Mouse (Mus musculus): ENCODE data around the gene Nsg2. TPM values are rescaled to one million over a fixed set of nuclear protein-coding genes. Genes with fewer than 3 reads are reported as not detected.
A peak's percentile ranks its signal among the peaks of the same experiment; 100 is the strongest.

The Nsg2 gene
- total and polyA plus RNA-seq, 2 experiments from 2014 or later = 1.2 to 3.7 TPM

DNA sequence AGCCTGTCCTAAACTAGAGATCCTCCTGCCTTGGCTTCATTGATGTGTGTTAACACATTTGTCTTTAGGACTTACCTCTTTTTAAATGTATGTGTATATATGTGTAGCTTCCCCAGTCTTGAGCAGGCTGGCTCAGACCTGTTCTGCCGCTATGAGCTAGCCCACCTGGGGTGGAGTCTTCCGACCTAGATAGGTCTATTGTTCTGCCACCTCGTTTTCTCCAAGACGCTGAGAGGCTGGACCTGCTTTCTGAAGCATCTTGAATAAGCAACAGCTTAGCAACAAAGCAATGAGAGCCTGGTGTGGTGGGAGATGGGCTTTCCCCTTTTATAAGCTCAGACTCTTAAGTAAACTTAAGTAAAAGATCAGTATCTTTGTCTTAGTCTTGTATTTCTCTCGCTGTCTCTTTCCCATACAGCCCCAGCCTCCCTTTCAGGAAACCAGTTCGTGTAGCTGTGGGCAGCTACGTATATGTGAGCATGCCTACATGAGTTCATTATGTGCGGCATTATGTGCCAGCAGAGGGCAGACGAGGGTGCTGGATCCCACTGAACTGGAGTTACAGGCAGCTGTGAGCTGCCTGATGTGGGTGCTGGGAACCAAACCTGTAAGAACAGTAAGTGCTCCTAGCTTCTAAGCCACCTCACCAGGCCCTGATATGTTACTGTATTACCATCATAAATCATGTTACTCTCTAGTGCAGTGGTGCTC is 104.3 kb downstream of the Nsg2 start:
- Histone ChIP-seq H3K4me3 (ENCODE audit: low read depth, low read length) (no peak overlapping the region), H3K4me1 (ENCODE audit: control insufficient read depth, insufficient read depth) (peaks cover 5% of the 10 kb centered on the region; the same call in 1 of the 2 replicates), H3K36me3 (replicated peaks; ENCODE audit: control insufficient read depth, insufficient read depth, low read length) (no peaks in the 10 kb centered on the region), H3K27ac (ENCODE audit: low read depth) (no peak overlapping the region), H3K27me3 (ENCODE audit: control insufficient read depth, insufficient read depth, low read length) (0 out of 2 replicates have a peak, but pooled peaks cover 4% of the 10 kb centered on the region), H3K4me2 (ENCODE audit: low read depth, low read length) (no peak overlapping the region), H3K9ac (replicated peaks; ENCODE audit: low read depth, low read length) (no peak overlapping the region), H3K9me3 (replicated peaks; ENCODE audit: control insufficient read depth, low read length) (no peaks in the 10 kb centered on the region)
- TF ChIP-seq CTCF (IDR thresholded peaks at IDR 0.05; ENCODE audit: low read depth) (no peak), EP300 (IDR thresholded peaks at IDR 0.05; ENCODE audit: low read depth) (no peak)
- no peak for DNase-seq (ENCODE audit: low spot score)
- ATAC-seq (ENCODE audit: insufficient read depth, low read depth) = no peak
- WGBS = 69% methylated on average over 9 of the region's 9 CpGs

DNA sequence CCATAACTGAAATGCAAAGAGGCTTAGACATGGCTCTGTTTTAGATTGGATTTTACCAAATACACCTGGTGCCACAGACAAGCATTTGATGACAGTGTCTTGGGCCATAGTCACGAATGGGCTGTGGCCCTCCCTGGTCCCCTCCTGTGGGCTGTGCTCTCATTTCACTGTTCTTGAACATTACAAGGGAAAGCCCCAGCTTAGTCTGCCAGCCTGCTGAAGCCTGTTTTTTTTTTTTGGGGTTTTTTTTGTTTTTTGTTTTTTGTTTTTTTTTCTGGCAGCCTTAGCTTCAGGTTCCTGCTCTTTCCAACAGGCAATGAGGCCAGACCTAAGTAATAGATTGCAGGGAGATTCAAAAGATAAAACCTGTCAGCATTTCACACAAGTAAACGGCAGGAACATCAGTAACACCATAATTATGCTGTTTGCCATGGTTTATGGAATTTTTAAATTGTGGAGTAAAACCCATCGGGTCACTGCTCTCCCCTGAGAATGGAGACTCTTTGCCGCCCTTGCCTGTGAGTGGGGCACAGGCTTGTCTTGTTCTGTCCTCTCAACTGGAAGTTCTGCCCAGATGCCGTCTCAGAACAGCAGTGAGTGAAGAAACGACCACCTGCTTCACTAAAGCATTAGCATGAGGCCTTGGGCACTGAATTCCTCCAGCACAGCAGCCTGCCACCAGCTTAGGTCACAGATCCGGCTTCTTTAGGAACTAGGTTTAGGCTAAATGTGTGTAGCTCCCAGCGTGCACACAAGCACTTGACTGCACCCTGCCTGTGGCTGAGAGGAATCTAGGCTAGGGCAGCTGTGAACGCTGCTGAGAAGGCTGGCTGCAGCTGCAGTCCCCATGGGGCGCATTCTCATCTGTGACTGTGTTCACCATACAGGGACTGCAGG is 105.7 kb downstream of the Nsg2 start:
- no peaks in the 10 kb centered on the region for H3K36me3 ChIP-seq (replicated peaks; ENCODE audit: control insufficient read depth, insufficient read depth, low read length)
- DNase-seq (ENCODE audit: low spot score) (no peak), ATAC-seq (ENCODE audit: insufficient read depth, low read depth) (no peak)
- no peak overlapping the region for H3K4me3 ChIP-seq (ENCODE audit: low read depth, low read length)
- 0 out of 2 replicates have a peak, but pooled peaks cover 4% of the 10 kb centered on the region for H3K27me3 ChIP-seq (ENCODE audit: control insufficient read depth, insufficient read depth, low read length)
- H3K4me1 ChIP-seq (ENCODE audit: control insufficient read depth, insufficient read depth) = peaks cover 5% of the 10 kb centered on the region; the same call in 1 of the 2 replicates
- whole genome bisulfite sequencing = 43% methylated on average over 10 of the region's 10 CpGs
- no peak overlapping the region for H3K27ac ChIP-seq (ENCODE audit: low read depth)
- no peaks in the 10 kb centered on the region for H3K9me3 ChIP-seq (replicated peaks; ENCODE audit: control insufficient read depth, low read length)
- H3K4me2 ChIP-seq (ENCODE audit: low read depth, low read length) = no peak overlapping the region
- H3K9ac ChIP-seq (replicated peaks; ENCODE audit: low read depth, low read length) = no peak overlapping the region
- TF ChIP-seq EP300 (IDR thresholded peaks at IDR 0.05; ENCODE audit: low read depth) (no peak), CTCF (IDR thresholded peaks at IDR 0.05; ENCODE audit: low read depth) (peak; percentile 34; the same call in 1 of the 2 replicates)

DNA sequence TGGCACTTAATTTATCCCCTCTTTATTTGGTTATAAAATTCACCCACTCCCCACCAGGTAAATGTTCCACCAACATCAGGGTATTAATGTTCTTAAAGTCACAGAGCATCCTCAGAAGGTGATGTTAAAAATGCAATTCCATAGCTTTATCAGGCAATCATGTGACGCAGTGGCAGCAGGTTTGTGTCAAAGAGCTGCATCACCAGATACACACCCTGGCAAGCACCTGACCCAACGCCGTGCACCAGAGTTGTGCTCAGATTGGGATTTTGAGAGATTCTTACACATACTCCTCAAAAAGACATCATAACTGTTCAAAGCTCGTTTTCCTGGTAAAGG is 106.4 kb downstream of the Nsg2 start:
- TF ChIP-seq EP300 (IDR thresholded peaks at IDR 0.05; ENCODE audit: low read depth) (no peak), CTCF (IDR thresholded peaks at IDR 0.05; ENCODE audit: low read depth) (no peak)
- ATAC-seq (ENCODE audit: insufficient read depth, low read depth) = no peak
- Histone ChIP-seq H3K4me2 (ENCODE audit: low read depth, low read length) (no peak overlapping the region), H3K4me1 (ENCODE audit: control insufficient read depth, insufficient read depth) (peaks cover 5% of the 10 kb centered on the region; the same call in 1 of the 2 replicates), H3K9ac (replicated peaks; ENCODE audit: low read depth, low read length) (no peak overlapping the region), H3K36me3 (replicated peaks; ENCODE audit: control insufficient read depth, insufficient read depth, low read length) (no peaks in the 10 kb centered on the region), H3K27me3 (ENCODE audit: control insufficient read depth, insufficient read depth, low read length) (0 out of 2 replicates have a peak, but pooled peaks cover 3% of the 10 kb centered on the region), H3K4me3 (ENCODE audit: low read depth, low read length) (no peak overlapping the region), H3K27ac (ENCODE audit: low read depth) (no peak overlapping the region), H3K9me3 (replicated peaks; ENCODE audit: control insufficient read depth, low read length) (no peaks in the 10 kb centered on the region)
- WGBS = 81% methylated on average over 4 of the region's 4 CpGs
- no peak for DNase-seq (ENCODE audit: low spot score)

DNA sequence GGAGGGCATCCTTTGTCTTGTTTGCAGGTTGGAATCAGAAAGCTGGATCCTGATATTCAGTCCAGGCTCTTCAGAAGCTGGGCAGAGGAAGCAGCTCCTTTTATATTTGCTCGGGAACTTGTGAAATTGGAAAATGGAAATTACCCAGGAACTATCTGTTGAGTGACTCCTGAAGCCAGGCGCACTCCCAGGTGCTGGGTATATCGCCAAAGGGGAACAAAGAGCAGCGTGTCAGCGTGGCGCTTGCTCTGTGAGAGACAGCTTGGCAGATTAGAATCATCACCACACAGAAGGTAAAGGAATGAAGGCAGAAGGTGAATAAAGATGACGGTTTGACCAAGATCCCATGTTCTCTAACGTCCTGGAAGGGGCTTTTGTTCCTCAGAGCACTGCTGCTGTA is 108.2 kb downstream of the Nsg2 start:
- H3K4me1 ChIP-seq (ENCODE audit: control insufficient read depth, insufficient read depth) = no peaks in the 10 kb centered on the region
- no peaks in the 10 kb centered on the region for H3K9me3 ChIP-seq (replicated peaks; ENCODE audit: control insufficient read depth, low read length)
- no peak for ATAC-seq (ENCODE audit: insufficient read depth, low read depth)
- H3K36me3 ChIP-seq (replicated peaks; ENCODE audit: control insufficient read depth, insufficient read depth, low read length) = no peaks in the 10 kb centered on the region
- no peak overlapping the region for H3K4me3 ChIP-seq (ENCODE audit: low read depth, low read length)
- DNase-seq (ENCODE audit: low spot score) = no peak
- H3K9ac ChIP-seq (replicated peaks; ENCODE audit: low read depth, low read length) = no peak overlapping the region
- no peak overlapping the region for H3K4me2 ChIP-seq (ENCODE audit: low read depth, low read length)
- 65% methylated on average over 8 of the region's 8 CpGs for WGBS
- TF ChIP-seq EP300 (IDR thresholded peaks at IDR 0.05; ENCODE audit: low read depth) (no peak), CTCF (IDR thresholded peaks at IDR 0.05; ENCODE audit: low read depth) (no peak)
- no peak overlapping the region for H3K27ac ChIP-seq (ENCODE audit: low read depth)
- no peaks in the 10 kb centered on the region for H3K27me3 ChIP-seq (ENCODE audit: control insufficient read depth, insufficient read depth, low read length)

Other genes starting within 250 kb of the Nsg2 start
- gene Cpeb4, start 128.3 kb upstream of the Nsg2 start, total RNA-seq (2014; rRNA removed; ENCODE audit: low replicate concordance) = 30.2 and 39.6 TPM in 2 replicates
- gene Cpeb4, start 128.3 kb upstream of the Nsg2 start, polyA plus RNA-seq (2015; fragmentation: Nextera tagmentation; extraction: Ambion mirVana) = 6.5 and 7.2 TPM in 2 replicates
- 1.5 TPM in 1 of 2 replicates, not detected in the other for gene 4930524B15Rik, start 34.9 kb upstream of the Nsg2 start, total RNA-seq (2014; rRNA removed; ENCODE audit: low replicate concordance)
- gene 4930524B15Rik, start 34.9 kb upstream of the Nsg2 start, polyA plus RNA-seq (2015; fragmentation: Nextera tagmentation; extraction: Ambion mirVana) = 0.05 TPM in 1 of 2 replicates, not detected in the other
- gene Il9r, start 199.8 kb downstream of the Nsg2 start, total RNA-seq (2014; rRNA removed; ENCODE audit: low replicate concordance) = not detected in 2 replicates
- 0.03 and 0.14 TPM in 2 replicates for gene Il9r, start 199.8 kb downstream of the Nsg2 start, polyA plus RNA-seq (2015; fragmentation: Nextera tagmentation; extraction: Ambion mirVana)
- gene Snrnp25, start 205.0 kb downstream of the Nsg2 start, total RNA-seq (2014; rRNA removed; ENCODE audit: low replicate concordance) = 12.9 and 16.1 TPM in 2 replicates
- 27.1 and 28.0 TPM in 2 replicates for gene Snrnp25, start 205.0 kb downstream of the Nsg2 start, polyA plus RNA-seq (2015; fragmentation: Nextera tagmentation; extraction: Ambion mirVana)
- gene Rhbdf1, start 221.8 kb downstream of the Nsg2 start, total RNA-seq (2014; rRNA removed; ENCODE audit: low replicate concordance) = 68.9 and 69.2 TPM in 2 replicates
- gene Rhbdf1, start 221.8 kb downstream of the Nsg2 start, polyA plus RNA-seq (2015; fragmentation: Nextera tagmentation; extraction: Ambion mirVana) = 21.9 and 25.2 TPM in 2 replicates
- 11.9 and 22.8 TPM in 2 replicates for gene Mpg, start 226.0 kb downstream of the Nsg2 start, total RNA-seq (2014; rRNA removed; ENCODE audit: low replicate concordance)
- gene Mpg, start 226.0 kb downstream of the Nsg2 start, polyA plus RNA-seq (2015; fragmentation: Nextera tagmentation; extraction: Ambion mirVana) = 13.9 and 15.0 TPM in 2 replicates